Mouse (Mus musculus): Measurements from ENCODE around the gene Tmem52.

DNA sequence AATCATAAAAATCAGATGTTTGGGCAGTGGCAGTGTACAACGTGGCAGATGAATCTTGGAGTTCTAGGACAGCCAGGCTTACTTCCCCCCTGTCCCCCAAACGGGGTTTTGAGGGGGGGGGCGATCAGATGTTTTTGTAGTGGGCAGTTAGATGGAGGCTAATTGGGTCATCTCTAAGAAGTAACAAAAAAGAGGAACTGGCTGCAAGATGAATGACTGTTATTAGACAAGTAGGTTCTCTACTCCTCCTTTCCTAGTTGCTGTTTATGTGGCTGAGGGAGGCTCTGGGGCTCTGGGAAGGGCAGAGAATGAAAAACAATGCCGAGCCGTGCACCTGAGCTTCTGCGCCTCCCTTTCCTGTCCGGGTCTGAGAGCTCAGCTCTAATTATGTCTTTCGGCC is 36.2 kb downstream of the Tmem52 start:
- TF ChIP-seq POLR2A (IDR thresholded peaks at IDR 0.05; ENCODE audit: insufficient read length, low read depth) = no peak
- TF ChIP-seq MYOD1 (IDR thresholded peaks at IDR 0.05; ENCODE audit: control insufficient read depth in 1 of 3, insufficient read length in 2 of 3, low read depth in 2 of 3) = no peak
- TF ChIP-seq MAX (IDR thresholded peaks at IDR 0.05; ENCODE audit: low read depth) = no peak
- TF ChIP-seq USF1 (IDR thresholded peaks at IDR 0.05; ENCODE audit: low read depth) = no peak
- no peak for TF ChIP-seq MYOG (IDR thresholded peaks at IDR 0.05; ENCODE audit: control insufficient read depth in 1 of 3, insufficient read depth in 1 of 3, insufficient read length in 2 of 3, low read depth in 2 of 3)
- no peak for TF ChIP-seq POLR2AphosphoS2 (IDR thresholded peaks at IDR 0.05; ENCODE audit: insufficient read length, low read depth)
